Mouse (Mus musculus): ENCODE data around the gene Kansl3. TPM values are rescaled to one million over a fixed set of nuclear protein-coding genes. Genes with fewer than 3 reads are reported as not detected.
A peak's percentile ranks its signal among the peaks of the same experiment; 100 is the strongest.

Kansl3 gene
- total and polyA plus RNA-seq, 3 experiments, result 35.4 to 52.8 (median 49.7) TPM

- 76% methylated on average over 10 of the region's 10 CpGs for WGBS
- 0 out of 2 replicates have a peak, but pooled peaks cover 3% of the 10 kb centered on the region for H3K79me2 ChIP-seq (replicated peaks; ENCODE audit: control insufficient read depth, insufficient read depth, low read length)
- peaks cover 6% of the 10 kb centered on the region for H3K4me1 ChIP-seq (ENCODE audit: control insufficient read depth, insufficient read depth, low read length)
- H3K9ac ChIP-seq (ENCODE audit: low read depth, low read length), result no peak within 1 kb of the TSS
- TF ChIP-seq CTCF (IDR thresholded peaks at IDR 0.05) (no peak), EP300 (IDR thresholded peaks at IDR 0.05; ENCODE audit: insufficient read depth, low read depth, low read length) (no peak), POLR2A (IDR thresholded peaks at IDR 0.05; ENCODE audit: insufficient read depth, low read depth, low read length) (no peak)
- H3K27me3 ChIP-seq (ENCODE audit: control insufficient read depth, insufficient read depth, low read length), result no peaks in the 10 kb centered on the region
- DNase-seq, result no peak
- intact Hi-C loops (cut with DNase I), result loop anchor here (2.0 kb wide), 1 partner anchor 59 kb away; no protein-coding TSS in a partner anchor
- peaks cover 3% of the 10 kb centered on the region; the same call in 1 of the 2 replicates for H3K36me3 ChIP-seq (ENCODE audit: control insufficient read depth, insufficient read depth, low read length)
- no peak within 1 kb of the TSS for H3K4me3 ChIP-seq
- H3K27ac ChIP-seq, result no peak within 1 kb of the TSS
Observed at GRCm38 (mm10) chr1:36371934-36372845, 3.2 kb upstream of the Kansl3 start, which contains the start of gene Fer1l5. Fer1l5 (plus strand) TSS chr1:36372291.

GRCm38 (mm10) chr1:36370918-36371317 lies 1.9 kb upstream of the Kansl3 start:
- H3K4me3 ChIP-seq, result no peak overlapping the region
- intact Hi-C loops (cut with DNase I), result no loop called here
- peaks cover 3% of the 10 kb centered on the region; the same call in 1 of the 2 replicates for H3K79me2 ChIP-seq (replicated peaks; ENCODE audit: control insufficient read depth, insufficient read depth, low read length)
- no peak for DNase-seq
- H3K27me3 ChIP-seq (ENCODE audit: control insufficient read depth, insufficient read depth, low read length), result no peaks in the 10 kb centered on the region
- no peak overlapping the region for H3K9ac ChIP-seq (ENCODE audit: low read depth, low read length)
- 74% methylated on average over 6 of the region's 6 CpGs for whole genome bisulfite sequencing
- H3K27ac ChIP-seq, result no peak overlapping the region
- H3K4me1 ChIP-seq (ENCODE audit: control insufficient read depth, insufficient read depth, low read length), result peaks cover 8% of the 10 kb centered on the region
- TF ChIP-seq CTCF (IDR thresholded peaks at IDR 0.05) (no peak), POLR2A (IDR thresholded peaks at IDR 0.05; ENCODE audit: insufficient read depth, low read depth, low read length) (no peak), EP300 (IDR thresholded peaks at IDR 0.05; ENCODE audit: insufficient read depth, low read depth, low read length) (no peak)
- peaks cover 8% of the 10 kb centered on the region; the same call in 1 of the 2 replicates for H3K36me3 ChIP-seq (ENCODE audit: control insufficient read depth, insufficient read depth, low read length)

DNA sequence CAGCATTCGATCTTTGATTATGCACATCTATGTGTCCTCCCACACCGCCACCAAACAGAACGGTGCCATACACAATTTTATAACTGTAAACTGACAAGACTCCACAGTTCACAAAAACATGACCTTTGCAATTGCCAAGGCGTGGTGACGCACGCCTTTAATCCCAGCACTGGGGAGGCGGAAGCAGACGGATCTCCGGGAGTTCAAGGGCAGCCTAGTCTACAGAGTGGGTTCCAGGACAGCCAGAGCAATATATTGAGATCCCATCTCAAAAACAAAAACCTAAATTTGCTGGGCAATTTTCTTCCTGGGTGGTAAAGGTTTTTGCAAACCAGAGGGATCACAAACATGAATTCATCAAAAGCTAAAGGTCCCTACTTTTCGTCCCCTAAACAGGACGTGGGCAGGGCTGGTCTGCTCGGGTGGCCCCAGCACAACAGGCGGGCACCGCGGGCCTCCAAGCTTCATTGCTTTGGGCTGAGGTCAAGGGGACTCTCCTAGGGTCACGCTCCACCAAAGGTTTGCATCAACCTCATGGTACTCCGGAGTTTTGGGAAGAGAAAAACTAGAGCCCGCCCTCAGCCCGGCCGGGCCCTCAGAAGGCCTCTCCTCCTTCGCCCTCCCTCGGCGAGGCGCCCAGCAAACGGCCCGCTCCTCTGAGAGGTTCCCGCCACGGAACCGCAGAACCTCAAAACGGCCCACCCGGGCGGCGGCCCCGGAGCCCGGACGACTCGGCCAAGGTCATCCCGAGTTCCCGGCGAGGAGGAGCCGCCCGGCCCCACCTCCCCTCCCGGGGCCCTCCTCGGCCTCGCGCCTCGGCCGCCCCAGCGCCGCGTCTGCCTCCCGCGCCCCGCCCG lies 641 bp downstream of the Kansl3 start:
- WGBS, result 2% methylated on average over 51 of the region's 55 CpGs
- peaks cover 8% of the 10 kb centered on the region for H3K4me1 ChIP-seq (ENCODE audit: control insufficient read depth, insufficient read depth, low read length)
- intact Hi-C loops (cut with DNase I), result loop anchor here (2.0 to 10.0 kb wide), 5 partner anchors 60 to 294 kb away; partner anchors contain the start of genes Cnnm3 and Cnnm4
- peak overlapping the region; percentile 92 for H3K27ac ChIP-seq
- no peaks in the 10 kb centered on the region for H3K27me3 ChIP-seq (ENCODE audit: control insufficient read depth, insufficient read depth, low read length)
- TF ChIP-seq EP300 (IDR thresholded peaks at IDR 0.05; ENCODE audit: insufficient read depth, low read depth, low read length) (no peak), CTCF (IDR thresholded peaks at IDR 0.05) (no peak), POLR2A (IDR thresholded peaks at IDR 0.05; ENCODE audit: insufficient read depth, low read depth, low read length) (no peak)
- DNase-seq, result peak; percentile 13 to 32
- H3K36me3 ChIP-seq (ENCODE audit: control insufficient read depth, insufficient read depth, low read length), result peaks cover 10% of the 10 kb centered on the region; the same call in 1 of the 2 replicates
- H3K9ac ChIP-seq (ENCODE audit: low read depth, low read length), result peak overlapping the region; percentile 99
- H3K79me2 ChIP-seq (replicated peaks; ENCODE audit: control insufficient read depth, insufficient read depth, low read length), result peaks cover 6% of the 10 kb centered on the region; the same call in 1 of the 2 replicates
- H3K4me3 ChIP-seq, result peak overlapping the region; percentile 91

DNA sequence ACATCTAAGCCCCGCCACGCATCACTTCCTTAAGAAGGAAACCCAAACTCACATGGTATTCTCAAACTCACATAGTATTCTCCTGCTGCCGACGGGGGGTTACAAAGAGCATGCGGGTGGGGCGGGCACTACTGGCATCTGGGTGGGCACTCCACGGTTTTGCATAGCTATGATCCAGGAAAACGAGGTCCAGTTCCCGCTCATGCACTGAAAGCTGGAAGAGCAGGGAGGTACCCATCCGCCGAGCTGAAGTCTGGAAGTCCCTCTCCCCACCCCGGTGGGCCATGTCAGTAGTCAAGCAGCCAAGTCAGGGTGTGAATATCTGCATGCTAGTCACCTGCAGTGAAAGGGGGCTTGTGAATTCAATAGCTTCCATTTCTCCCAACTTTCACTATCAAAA lies 1.3 kb downstream of the Kansl3 start:
- WGBS, result 20% methylated on average over 12 of the region's 12 CpGs
- peaks cover 10% of the 10 kb centered on the region for H3K36me3 ChIP-seq (ENCODE audit: control insufficient read depth, insufficient read depth, low read length)
- no peak overlapping the region; the same call in 1 of the 2 replicates for H3K27ac ChIP-seq
- peaks cover 8% of the 10 kb centered on the region for H3K4me1 ChIP-seq (ENCODE audit: control insufficient read depth, insufficient read depth, low read length)
- DNase-seq, result no peak
- peak overlapping the region; percentile 91 for H3K4me3 ChIP-seq
- H3K9ac ChIP-seq (ENCODE audit: low read depth, low read length), result peak overlapping the region; percentile 1; the same call in 1 of the 2 replicates
- H3K27me3 ChIP-seq (ENCODE audit: control insufficient read depth, insufficient read depth, low read length), result no peaks in the 10 kb centered on the region
- H3K79me2 ChIP-seq (replicated peaks; ENCODE audit: control insufficient read depth, insufficient read depth, low read length), result peaks cover 6% of the 10 kb centered on the region; the same call in 1 of the 2 replicates
- intact Hi-C loops (cut with DNase I), result loop anchor here (2.0 to 10.0 kb wide), 5 partner anchors 59 to 293 kb away; partner anchors contain the start of genes Cnnm3 and Cnnm4
- TF ChIP-seq POLR2A (IDR thresholded peaks at IDR 0.05; ENCODE audit: insufficient read depth, low read depth, low read length) (no peak), CTCF (IDR thresholded peaks at IDR 0.05) (no peak), EP300 (IDR thresholded peaks at IDR 0.05; ENCODE audit: insufficient read depth, low read depth, low read length) (no peak)

- H3K27ac ChIP-seq, result no peak overlapping the region
- H3K9ac ChIP-seq (ENCODE audit: low read depth, low read length), result no peak overlapping the region
- H3K79me2 ChIP-seq (replicated peaks; ENCODE audit: control insufficient read depth, insufficient read depth, low read length), result peaks cover 3% of the 10 kb centered on the region; the same call in 1 of the 2 replicates
- H3K36me3 ChIP-seq (ENCODE audit: control insufficient read depth, insufficient read depth, low read length), result peaks cover 4% of the 10 kb centered on the region
- H3K27me3 ChIP-seq (ENCODE audit: control insufficient read depth, insufficient read depth, low read length), result no peaks in the 10 kb centered on the region
- WGBS, result 89% methylated on average over 5 of the region's 5 CpGs
- no peaks in the 10 kb centered on the region for H3K4me1 ChIP-seq (ENCODE audit: control insufficient read depth, insufficient read depth, low read length)
- no peak overlapping the region for H3K4me3 ChIP-seq
- TF ChIP-seq EP300 (IDR thresholded peaks at IDR 0.05; ENCODE audit: insufficient read depth, low read depth, low read length), result no peak
- no peak for TF ChIP-seq CTCF (IDR thresholded peaks at IDR 0.05)
- TF ChIP-seq POLR2A (IDR thresholded peaks at IDR 0.05; ENCODE audit: insufficient read depth, low read depth, low read length), result no peak
- intact Hi-C loops (cut with DNase I), result loop anchor here (10.0 kb wide), 1 partner anchor 338 kb away; the partner anchor contains the start of gene Cox5b
- no peak for DNase-seq
Observed at GRCm38 (mm10) chr1:36356955-36357695, 11.9 kb downstream of the Kansl3 start.
